Mouse (Mus musculus): ENCODE results near the gene Strn4. TPM values are rescaled to one million over a fixed set of nuclear protein-coding genes. Genes with fewer than 3 reads are reported as not detected.

Gene Strn4
- total and polyA plus RNA-seq, 3 experiments = 55.8 to 93.5 TPM; not detected in 1

- Histone ChIP-seq H3K27ac (ENCODE audit: control insufficient read depth, low read depth, low read length) (no peak overlapping the region), H3K4me3 (ENCODE audit: control insufficient read depth in 1 of 2, insufficient read depth in 1 of 2, low read depth in 2 of 2, low read length in 2 of 2) (no peak overlapping the region)
Observed at GRCm38 (mm10) chr7:16885905-16886304, 70.2 kb downstream of the Strn4 start.

More at GRCm38 (mm10) chr7:16885905-16886304, 70.2 kb downstream of the Strn4 start:
- Histone ChIP-seq H3K27me3 (ENCODE audit: control insufficient read depth in 1 of 2, insufficient read depth in 2 of 2, low read length in 2 of 2) (no peaks in the 10 kb centered on the region), H3K9me3 (replicated peaks; ENCODE audit: insufficient read depth, low read length) (no peaks in the 10 kb centered on the region), H3K4me1 (ENCODE audit: control insufficient read depth in 1 of 2, insufficient read depth in 2 of 2, low read length in 2 of 2) (peaks cover 3 to 5% of the 10 kb centered on the region in 2 experiments; a peak in 2 of 4 replicates), H3K9ac (ENCODE audit: control insufficient read depth, low read depth, low read length, poor library complexity, severe bottlenecking) (no peak overlapping the region), H3K79me2 (ENCODE audit: control insufficient read depth, insufficient read depth, low read length, poor library complexity) (no peaks in the 10 kb centered on the region), H3K36me3 (ENCODE audit: control insufficient read depth in 1 of 2, insufficient read depth in 2 of 2, low read length in 2 of 2) (no peaks in the 10 kb centered on the region)
- no peak for TF ChIP-seq POLR2A (IDR thresholded peaks at IDR 0.05; ENCODE audit: control insufficient read depth in 1 of 2, insufficient read depth in 1 of 2, low read depth in 1 of 2, low read length in 2 of 2, poor library complexity in 1 of 2)
- TF ChIP-seq ETS1 (IDR thresholded peaks at IDR 0.05; ENCODE audit: low read depth, low read length) = no peak
- no peak for TF ChIP-seq CTCF (IDR thresholded peaks at IDR 0.05 in 2 of 3, conservative IDR thresholded peaks at IDR 0.05 in 1 of 3; ENCODE audit: control insufficient read depth in 1 of 3, insufficient read depth in 1 of 3, low read depth in 2 of 3, low read length in 3 of 3, poor library complexity in 1 of 3, severe bottlenecking in 1 of 3)
- TF ChIP-seq SIN3A (IDR thresholded peaks at IDR 0.05; ENCODE audit: low read length) = no peak
- TF ChIP-seq UBTF (IDR thresholded peaks at IDR 0.05; ENCODE audit: borderline replicate concordance, insufficient read depth, low read depth, low read length) = no peak
- TF ChIP-seq TBP (IDR thresholded peaks at IDR 0.05; ENCODE audit: low read depth, low read length) = no peak
- TF ChIP-seq USF2 (IDR thresholded peaks at IDR 0.05; ENCODE audit: borderline replicate concordance in 1 of 2, insufficient read depth in 1 of 2, low read depth in 1 of 2, low read length in 2 of 2) = no peak
- TF ChIP-seq GATA1 (IDR thresholded peaks at IDR 0.05; ENCODE audit: low read depth, low read length) = no peak
- no peak for TF ChIP-seq BHLHE40 (IDR thresholded peaks at IDR 0.05; ENCODE audit: borderline replicate concordance, low read depth, low read length)
- no peak for TF ChIP-seq USF1 (IDR thresholded peaks at IDR 0.05; ENCODE audit: low read depth, low read length)
- TF ChIP-seq ZMIZ1 (IDR thresholded peaks at IDR 0.05; ENCODE audit: low read depth, low read length) = no peak
- TF ChIP-seq SMC3 (IDR thresholded peaks at IDR 0.05; ENCODE audit: low read depth, low read length) = no peak
- no peak for TF ChIP-seq MEF2A (IDR thresholded peaks at IDR 0.05; ENCODE audit: extremely low read depth, insufficient replicate concordance, low read depth, low read length, poor library complexity, severe bottlenecking)
- TF ChIP-seq EP300 (IDR thresholded peaks at IDR 0.05; ENCODE audit: low read depth in 1 of 2, low read length in 2 of 2) = no peak
- TF ChIP-seq MAX (IDR thresholded peaks at IDR 0.05; ENCODE audit: low read length) = no peak
- no peak for TF ChIP-seq POLR2AphosphoS5 (IDR thresholded peaks at IDR 0.05; ENCODE audit: borderline replicate concordance, low read depth, low read length)
- TF ChIP-seq MYB (IDR thresholded peaks at IDR 0.05; ENCODE audit: low read depth, low read length) = no peak
- TF ChIP-seq CHD2 (IDR thresholded peaks at IDR 0.05; ENCODE audit: low read length) = no peak
- TF ChIP-seq KAT2A (conservative IDR thresholded peaks at IDR 0.05; ENCODE audit: low read depth, low read length) = no peak
- TF ChIP-seq ELF1 (IDR thresholded peaks at IDR 0.05; ENCODE audit: low read depth, low read length) = no peak
- no peak for DNase-seq (ENCODE audit: low read depth, low spot score)

Other genes with a start within 250 kb of the Strn4 start
- 6.7 and 7.4 TPM in 2 replicates for gene Arhgap35, start 200.9 kb upstream of the Strn4 start, total RNA-seq (2012; rRNA removed)
- gene Arhgap35, start 200.9 kb upstream of the Strn4 start, polyA plus RNA-seq (2012; ENCODE audit: insufficient read depth in 1 of 2, insufficient read length in 2 of 2, low read depth in 1 of 2, low replicate concordance in 2 of 2, missing spikeins in 1 of 2) = 10 to 100 TPM in 1 of 2 experiments, not detected in 1; 13.4 TPM
- not detected in 2 replicates for gene Ceacam15, start 140.2 kb upstream of the Strn4 start, total RNA-seq (2012; rRNA removed)
- gene Ceacam15, start 140.2 kb upstream of the Strn4 start, polyA plus RNA-seq (2012; ENCODE audit: insufficient read depth in 1 of 2, insufficient read length in 2 of 2, low read depth in 1 of 2, low replicate concordance in 2 of 2, missing spikeins in 1 of 2) = not detected
- not detected in 2 replicates for gene Ceacam9, start 94.0 kb upstream of the Strn4 start, total RNA-seq (2012; rRNA removed)
- not detected for gene Ceacam9, start 94.0 kb upstream of the Strn4 start, polyA plus RNA-seq (2012; ENCODE audit: insufficient read depth in 1 of 2, insufficient read length in 2 of 2, low read depth in 1 of 2, low replicate concordance in 2 of 2, missing spikeins in 1 of 2)
- 279 and 288 TPM in 2 replicates for gene Ap2s1, start 77.5 kb upstream of the Strn4 start, total RNA-seq (2012; rRNA removed)
- gene Ap2s1, start 77.5 kb upstream of the Strn4 start, polyA plus RNA-seq (2012; ENCODE audit: insufficient read depth in 1 of 2, insufficient read length in 2 of 2, low read depth in 1 of 2, low replicate concordance in 2 of 2, missing spikeins in 1 of 2) = 100 to 1,000 TPM in 1 of 2 experiments, not detected in 1; 297 TPM
- 72.0 and 88.6 TPM in 2 replicates for gene Slc1a5, start 34.5 kb upstream of the Strn4 start, total RNA-seq (2012; rRNA removed)
- 100 to 1,000 TPM in 1 of 2 experiments, not detected in 1; 180 TPM for gene Slc1a5, start 34.5 kb upstream of the Strn4 start, polyA plus RNA-seq (2012; ENCODE audit: insufficient read depth in 1 of 2, insufficient read length in 2 of 2, low read depth in 1 of 2, low replicate concordance in 2 of 2, missing spikeins in 1 of 2)
- gene Fkrp, start 843 bp downstream of the Strn4 start, total RNA-seq (2012; rRNA removed) = 12.6 and 15.9 TPM in 2 replicates
- gene Fkrp, start 843 bp downstream of the Strn4 start, polyA plus RNA-seq (2012; ENCODE audit: insufficient read depth in 1 of 2, insufficient read length in 2 of 2, low read depth in 1 of 2, low replicate concordance in 2 of 2, missing spikeins in 1 of 2) = 10 to 100 TPM in 1 of 2 experiments, not detected in 1; 19.2 TPM
- gene Prkd2, start 27.0 kb downstream of the Strn4 start, total RNA-seq (2012; rRNA removed) = 2.1 and 2.9 TPM in 2 replicates
- gene Prkd2, start 27.0 kb downstream of the Strn4 start, polyA plus RNA-seq (2012; ENCODE audit: insufficient read depth in 1 of 2, insufficient read length in 2 of 2, low read depth in 1 of 2, low replicate concordance in 2 of 2, missing spikeins in 1 of 2) = 1 to 10 TPM in 1 of 2 experiments, not detected in 1; 8.7 TPM
- 0.31 and 0.49 TPM in 2 replicates for gene Dact3, start 59.4 kb downstream of the Strn4 start, total RNA-seq (2012; rRNA removed)
- gene Dact3, start 59.4 kb downstream of the Strn4 start, polyA plus RNA-seq (2012; ENCODE audit: insufficient read depth in 1 of 2, insufficient read length in 2 of 2, low read depth in 1 of 2, low replicate concordance in 2 of 2, missing spikeins in 1 of 2) = 1 to 10 TPM in 1 of 2 experiments, not detected in 1; 2.1 TPM
- gene Gng8, start 75.9 kb downstream of the Strn4 start, total RNA-seq (2012; rRNA removed) = 0.39 TPM in 1 of 2 replicates, not detected in the other
- 1 to 10 TPM in 1 of 2 experiments, not detected in 1; 2.2 TPM for gene Gng8, start 75.9 kb downstream of the Strn4 start, polyA plus RNA-seq (2012; ENCODE audit: insufficient read depth in 1 of 2, insufficient read length in 2 of 2, low read depth in 1 of 2, low replicate concordance in 2 of 2, missing spikeins in 1 of 2)
- gene Ptgir, start 90.6 kb downstream of the Strn4 start, total RNA-seq (2012; rRNA removed) = 19.6 and 22.8 TPM in 2 replicates
- gene Ptgir, start 90.6 kb downstream of the Strn4 start, polyA plus RNA-seq (2012; ENCODE audit: insufficient read depth in 1 of 2, insufficient read length in 2 of 2, low read depth in 1 of 2, low replicate concordance in 2 of 2, missing spikeins in 1 of 2) = 10 to 100 TPM in 1 of 2 experiments, not detected in 1; 23.7 TPM
- 450 and 482 TPM in 2 replicates for gene Calm3, start 108.2 kb downstream of the Strn4 start, total RNA-seq (2012; rRNA removed)
- gene Calm3, start 108.2 kb downstream of the Strn4 start, polyA plus RNA-seq (2012; ENCODE audit: insufficient read depth in 1 of 2, insufficient read length in 2 of 2, low read depth in 1 of 2, low replicate concordance in 2 of 2, missing spikeins in 1 of 2) = 1,000 to 10,000 TPM in 1 of 2 experiments, 100 to 1,000 TPM in 1; 515 to 1,030 TPM
- not detected in 2 replicates for gene Pnmal2, start 128.8 kb downstream of the Strn4 start, total RNA-seq (2012; rRNA removed)
- under 1 TPM in 1 of 2 experiments, not detected in 1; 0.07 TPM for gene Pnmal2, start 128.8 kb downstream of the Strn4 start, polyA plus RNA-seq (2012; ENCODE audit: insufficient read depth in 1 of 2, insufficient read length in 2 of 2, low read depth in 1 of 2, low replicate concordance in 2 of 2, missing spikeins in 1 of 2)
- gene Pnmal1, start 143.8 kb downstream of the Strn4 start, total RNA-seq (2012; rRNA removed) = 0.19 and 0.23 TPM in 2 replicates
- under 1 TPM in 1 of 2 experiments, not detected in 1; 0.53 TPM for gene Pnmal1, start 143.8 kb downstream of the Strn4 start, polyA plus RNA-seq (2012; ENCODE audit: insufficient read depth in 1 of 2, insufficient read length in 2 of 2, low read depth in 1 of 2, low replicate concordance in 2 of 2, missing spikeins in 1 of 2)
- not detected in 2 replicates for gene Gm42372, start 167.2 kb downstream of the Strn4 start, total RNA-seq (2012; rRNA removed)
- under 1 TPM in 1 of 2 experiments, not detected in 1; 0.42 TPM for gene Gm42372, start 167.2 kb downstream of the Strn4 start, polyA plus RNA-seq (2012; ENCODE audit: insufficient read depth in 1 of 2, insufficient read length in 2 of 2, low read depth in 1 of 2, low replicate concordance in 2 of 2, missing spikeins in 1 of 2)
- gene Ccdc8, start 176.8 kb downstream of the Strn4 start, total RNA-seq (2012; rRNA removed) = not detected in 2 replicates
- under 1 TPM in 1 of 2 experiments, not detected in 1; 0.11 TPM for gene Ccdc8, start 176.8 kb downstream of the Strn4 start, polyA plus RNA-seq (2012; ENCODE audit: insufficient read depth in 1 of 2, insufficient read length in 2 of 2, low read depth in 1 of 2, low replicate concordance in 2 of 2, missing spikeins in 1 of 2)
- gene Ppp5c, start 212.0 kb downstream of the Strn4 start, total RNA-seq (2012; rRNA removed) = 94.2 and 101 TPM in 2 replicates
- gene Ppp5c, start 212.0 kb downstream of the Strn4 start, polyA plus RNA-seq (2012; ENCODE audit: insufficient read depth in 1 of 2, insufficient read length in 2 of 2, low read depth in 1 of 2, low replicate concordance in 2 of 2, missing spikeins in 1 of 2) = 100 to 1,000 TPM; 178 to 249 TPM
- 8.0 and 9.6 TPM in 2 replicates for gene Hif3a, start 246.5 kb downstream of the Strn4 start, total RNA-seq (2012; rRNA removed)
- gene Hif3a, start 246.5 kb downstream of the Strn4 start, polyA plus RNA-seq (2012; ENCODE audit: insufficient read depth in 1 of 2, insufficient read length in 2 of 2, low read depth in 1 of 2, low replicate concordance in 2 of 2, missing spikeins in 1 of 2) = 10 to 100 TPM in 1 of 2 experiments, not detected in 1; 37.9 TPM